Mouse (Mus musculus): ENCODE data around the gene Fxyd1. TPM values are rescaled to one million over a fixed set of nuclear protein-coding genes. Genes with fewer than 3 reads are reported as not detected.

The Fxyd1 gene
- polyA plus RNA-seq, 1 experiment from 2014 or later = 167 TPM

- WGBS = 70% methylated on average over 7 of the region's 7 CpGs
- Histone ChIP-seq H3K36me3 (no peaks in the 10 kb centered on the region), H3K27ac (no peak overlapping the region), H3K4me1 (0 out of 2 replicates have a peak, but pooled peaks cover 7% of the 10 kb centered on the region), H3K9me3 (no peaks in the 10 kb centered on the region), H3K4me3 (no peak overlapping the region), H3K27me3 (ENCODE audit: insufficient read depth, poor library complexity, severe bottlenecking) (peaks cover 12% of the 10 kb centered on the region; the same call in 1 of the 2 replicates)
- DNase-seq (ENCODE audit: low spot score) = no peak
Observed at GRCm38 (mm10) chr7:31074061-31074712, 17.2 kb upstream of the Fxyd1 start.

- DNase-seq (ENCODE audit: low spot score) = no peak
- Histone ChIP-seq H3K4me1 (0 out of 2 replicates have a peak, but pooled peaks cover 7% of the 10 kb centered on the region), H3K9me3 (no peaks in the 10 kb centered on the region), H3K36me3 (no peaks in the 10 kb centered on the region), H3K27ac (no peak overlapping the region), H3K4me3 (no peak overlapping the region), H3K27me3 (ENCODE audit: insufficient read depth, poor library complexity, severe bottlenecking) (peaks cover 18% of the 10 kb centered on the region; the same call in 1 of the 2 replicates)
Observed at GRCm38 (mm10) chr7:31073546-31073945, 16.5 kb upstream of the Fxyd1 start.

- Histone ChIP-seq H3K9me3 (no peaks in the 10 kb centered on the region), H3K27ac (no peak overlapping the region), H3K4me3 (no peak overlapping the region), H3K27me3 (ENCODE audit: insufficient read depth, poor library complexity, severe bottlenecking) (peaks cover 19% of the 10 kb centered on the region), H3K4me1 (peaks cover 8% of the 10 kb centered on the region), H3K36me3 (no peaks in the 10 kb centered on the region)
- DNase-seq (ENCODE audit: low spot score) = no peak
- 52% methylated on average over 9 of the region's 9 CpGs for WGBS
Observed at GRCm38 (mm10) chr7:31072326-31072725, 15.3 kb upstream of the Fxyd1 start.

- Histone ChIP-seq H3K4me3 (no peak overlapping the region), H3K4me1 (peaks cover 12% of the 10 kb centered on the region), H3K36me3 (no peaks in the 10 kb centered on the region), H3K9me3 (no peaks in the 10 kb centered on the region), H3K27me3 (ENCODE audit: insufficient read depth, poor library complexity, severe bottlenecking) (peaks cover 22% of the 10 kb centered on the region), H3K27ac (no peak overlapping the region)
- no peak for DNase-seq (ENCODE audit: low spot score)
- 72% methylated on average over 6 of the region's 6 CpGs for WGBS
Observed at GRCm38 (mm10) chr7:31070324-31070723, 13.3 kb upstream of the Fxyd1 start.

GRCm38 (mm10) chr7:31069491-31069890 is 12.5 kb upstream of the Fxyd1 start:
- 84% methylated on average over 14 of the region's 14 CpGs for WGBS
- no peak for DNase-seq (ENCODE audit: low spot score)
- H3K4me1 ChIP-seq = peaks cover 12% of the 10 kb centered on the region
- no peak overlapping the region for H3K27ac ChIP-seq
- no peak overlapping the region for H3K4me3 ChIP-seq
- no peaks in the 10 kb centered on the region for H3K36me3 ChIP-seq
- H3K9me3 ChIP-seq = no peaks in the 10 kb centered on the region
- peaks cover 22% of the 10 kb centered on the region for H3K27me3 ChIP-seq (ENCODE audit: insufficient read depth, poor library complexity, severe bottlenecking)

- Histone ChIP-seq H3K9me3 (no peaks in the 10 kb centered on the region), H3K4me1 (peaks cover 12% of the 10 kb centered on the region), H3K27ac (no peak overlapping the region), H3K27me3 (ENCODE audit: insufficient read depth, poor library complexity, severe bottlenecking) (peaks cover 22% of the 10 kb centered on the region), H3K4me3 (peak overlapping the region; percentile 10; the same call in 1 of the 2 replicates), H3K36me3 (no peaks in the 10 kb centered on the region)
- DNase-seq (ENCODE audit: low spot score) = no peak
- 39% methylated on average over 5 of the region's 5 CpGs for WGBS
Observed at GRCm38 (mm10) chr7:31067836-31068235, 10.8 kb upstream of the Fxyd1 start.

GRCm38 (mm10) chr7:31063074-31063560 is 6.1 kb upstream of the Fxyd1 start:
- H3K36me3 ChIP-seq = no peaks in the 10 kb centered on the region
- peaks cover 7% of the 10 kb centered on the region for H3K27me3 ChIP-seq (ENCODE audit: insufficient read depth, poor library complexity, severe bottlenecking)
- H3K4me3 ChIP-seq = no peak overlapping the region
- no peak overlapping the region for H3K27ac ChIP-seq
- peaks cover 10% of the 10 kb centered on the region for H3K4me1 ChIP-seq
- WGBS = 78% methylated on average over 12 of the region's 12 CpGs
- no peak for DNase-seq (ENCODE audit: low spot score)
- no peaks in the 10 kb centered on the region for H3K9me3 ChIP-seq

- Histone ChIP-seq H3K4me1 (peaks cover 10% of the 10 kb centered on the region), H3K27ac (no peak overlapping the region), H3K4me3 (no peak overlapping the region), H3K27me3 (ENCODE audit: insufficient read depth, poor library complexity, severe bottlenecking) (no peaks in the 10 kb centered on the region), H3K9me3 (no peaks in the 10 kb centered on the region), H3K36me3 (no peaks in the 10 kb centered on the region)
- 81% methylated on average over 7 of the region's 7 CpGs for WGBS
- no peak for DNase-seq (ENCODE audit: low spot score)
Observed at GRCm38 (mm10) chr7:31060621-31061010, 3.6 kb upstream of the Fxyd1 start.

- Histone ChIP-seq H3K27me3 (ENCODE audit: insufficient read depth, poor library complexity, severe bottlenecking) (no peaks in the 10 kb centered on the region), H3K4me3 (no peak overlapping the region), H3K9me3 (no peaks in the 10 kb centered on the region), H3K4me1 (peaks cover 16% of the 10 kb centered on the region), H3K27ac (0 out of 2 replicates have a peak overlapping the region, but pooled peaks have one; percentile 24), H3K36me3 (no peaks in the 10 kb centered on the region)
- WGBS = 67% methylated on average over 11 of the region's 11 CpGs
- no peak for DNase-seq (ENCODE audit: low spot score)
Observed at GRCm38 (mm10) chr7:31059919-31060620, 3.1 kb upstream of the Fxyd1 start.

- H3K27me3 ChIP-seq (ENCODE audit: insufficient read depth, poor library complexity, severe bottlenecking) = peaks cover 7% of the 10 kb centered on the region
- WGBS = 11% methylated on average over 2 of the region's 2 CpGs
- DNase-seq (ENCODE audit: low spot score) = no peak
- 0 out of 2 replicates have a peak within 1 kb of the TSS, but pooled peaks have one; percentile 24 for H3K27ac ChIP-seq
- H3K9me3 ChIP-seq = no peaks in the 10 kb centered on the region
- H3K4me1 ChIP-seq = peaks cover 25% of the 10 kb centered on the region
- H3K4me3 ChIP-seq = no peak within 1 kb of the TSS
- H3K36me3 ChIP-seq = no peaks in the 10 kb centered on the region
Observed at GRCm38 (mm10) chr7:31059108-31059507, 2.1 kb upstream of the Fxyd1 start, which contains the start of gene Lgi4. Gene Lgi4, plus strand, starts transcription at chr7:31059342.

- Histone ChIP-seq H3K27me3 (ENCODE audit: insufficient read depth, poor library complexity, severe bottlenecking) (peaks cover 16% of the 10 kb centered on the region), H3K4me1 (peaks cover 34% of the 10 kb centered on the region), H3K4me3 (no peak overlapping the region), H3K27ac (no peak overlapping the region), H3K36me3 (no peaks in the 10 kb centered on the region), H3K9me3 (no peaks in the 10 kb centered on the region)
- WGBS = 79% methylated on average over 6 of the region's 6 CpGs
- DNase-seq (ENCODE audit: low spot score) = no peak
Observed at GRCm38 (mm10) chr7:31058211-31058610, 1.2 kb upstream of the Fxyd1 start.

- H3K4me3 ChIP-seq = no peak overlapping the region
- 0 out of 2 replicates have a peak overlapping the region, but pooled peaks have one; percentile 0 for H3K27ac ChIP-seq
- WGBS = 74% methylated on average over 5 of the region's 5 CpGs
- no peaks in the 10 kb centered on the region for H3K9me3 ChIP-seq
- H3K36me3 ChIP-seq = no peaks in the 10 kb centered on the region
- H3K4me1 ChIP-seq = peaks cover 39% of the 10 kb centered on the region
- DNase-seq (ENCODE audit: low spot score) = no peak
- H3K27me3 ChIP-seq (ENCODE audit: insufficient read depth, poor library complexity, severe bottlenecking) = peaks cover 20% of the 10 kb centered on the region
Observed at GRCm38 (mm10) chr7:31057730-31058129, 731 bp upstream of the Fxyd1 start.

- 76% methylated on average over 7 of the region's 7 CpGs for WGBS
- no peaks in the 10 kb centered on the region for H3K36me3 ChIP-seq
- H3K27ac ChIP-seq = peak overlapping the region; percentile 90; the same call in 1 of the 2 replicates
- no peak for DNase-seq (ENCODE audit: low spot score)
- H3K9me3 ChIP-seq = no peaks in the 10 kb centered on the region
- no peak overlapping the region for H3K4me3 ChIP-seq
- H3K27me3 ChIP-seq (ENCODE audit: insufficient read depth, poor library complexity, severe bottlenecking) = peaks cover 33% of the 10 kb centered on the region
- peaks cover 52% of the 10 kb centered on the region for H3K4me1 ChIP-seq
Observed at GRCm38 (mm10) chr7:31056448-31056847, 551 bp downstream of the Fxyd1 start.
